Mouse (Mus musculus) G1E (cell line): Measurements from ENCODE around the gene Sdk1.

ENCODE experiments used
- CTCF ChIP-seq: IDR thresholded peaks from 2 replicates; pipeline ENCODE4 v1.5.1; 2012; ENCODE audit warnings: low read depth, low read length, inconsistent platforms, mixed read lengths
- GATA1 ChIP-seq: IDR thresholded peaks from 2 replicates; pipeline ENCODE4 v1.6.1; 2012; ENCODE audit warnings: borderline replicate concordance, low read length, inconsistent platforms, mixed read lengths

- TF ChIP-seq CTCF (no peak), GATA1 (no peak)
Observed at GRCm38 (mm10) chr5:142242597-142242996, 1001.3 kb downstream of the Sdk1 start.
